Mouse (Mus musculus): ENCODE results near the gene Srcin1.

DNA sequence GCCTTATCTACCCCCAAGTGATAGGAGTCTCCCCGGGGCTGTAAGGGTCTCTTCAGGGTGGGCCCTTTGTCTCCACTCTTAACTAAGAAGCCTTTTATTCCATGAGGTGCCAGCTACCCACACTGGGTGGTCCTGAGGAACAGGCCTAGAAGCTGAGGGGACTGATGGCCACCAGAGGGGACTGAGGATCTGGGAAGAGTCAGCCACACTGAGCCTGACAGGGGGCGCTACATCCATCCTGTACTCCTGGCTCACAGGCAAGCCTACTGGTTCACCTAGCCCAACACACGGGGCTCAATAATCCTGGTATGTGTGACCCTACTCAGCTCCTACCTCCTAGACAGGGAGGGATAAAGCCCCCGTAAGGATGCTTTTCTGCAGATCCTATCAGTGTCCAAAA, 16.4 kb downstream of the Srcin1 start:
- no peak for TF ChIP-seq GATA1 (IDR thresholded peaks at IDR 0.05; ENCODE audit: borderline replicate concordance, low read length)
- no peak for TF ChIP-seq FLI1 (IDR thresholded peaks at IDR 0.05; ENCODE audit: low read length)
